Mouse (Mus musculus): ENCODE measurements at regions not wholly inside any gene's neighbourhood (a gene's known extent, or its start where the extent isn't known, plus 50 kb on each side); places are given as distances from the start of the nearest gene placed in this dataset.
"Not testable (repeated sequence)": the region's sequence is repeated elsewhere in the genome, so short reads cannot be mapped to it uniquely, and the experiment has no call there.

- Histone ChIP-seq H3K4me1 (ENCODE audit: insufficient read depth, low read length) (no peaks in the 10 kb centered on the region), H3K4me2 (ENCODE audit: low read depth, low read length, poor library complexity, severe bottlenecking) (no peak overlapping the region), H3K9ac (replicated peaks; ENCODE audit: low read length, poor library complexity, severe bottlenecking) (no peak overlapping the region), H3K36me3 (ENCODE audit: insufficient read depth, low read length) (no peaks in the 10 kb centered on the region), H3K9me3 (ENCODE audit: low read length) (no peaks in the 10 kb centered on the region), H3K4me3 (ENCODE audit: low read depth, low read length) (no peak overlapping the region), H3K27ac (ENCODE audit: low read depth, low read length) (no peak overlapping the region), H3K27me3 (ENCODE audit: insufficient read depth, low read length) (no peaks in the 10 kb centered on the region)
- ATAC-seq (ENCODE audit: low FRiP score) (0 out of 2 replicates have a peak, but pooled peaks have one; percentile 20), DNase-seq (ENCODE audit: low spot score) (no peak)
- 83% methylated on average over 3 of the region's 3 CpGs for WGBS
- no peak for TF ChIP-seq CTCF (IDR thresholded peaks at IDR 0.05)
These were observed 216.8 kb downstream of the Aasdhppt start for GRCm38 (mm10) chr9:4092518-4092917.

GRCm38 (mm10) chr9:4082668-4083067, 226.6 kb downstream of the Aasdhppt start:
- H3K4me3 ChIP-seq (ENCODE audit: low read depth, low read length); H3K9me3 ChIP-seq (ENCODE audit: low read length); DNase-seq (ENCODE audit: low spot score); H3K4me2 ChIP-seq (ENCODE audit: low read depth, low read length, poor library complexity, severe bottlenecking); H3K36me3 ChIP-seq (ENCODE audit: insufficient read depth, low read length); H3K27ac ChIP-seq (ENCODE audit: low read depth, low read length); H3K9ac ChIP-seq (replicated peaks; ENCODE audit: low read length, poor library complexity, severe bottlenecking); ATAC-seq (ENCODE audit: low FRiP score); H3K4me1 ChIP-seq (ENCODE audit: insufficient read depth, low read length); H3K27me3 ChIP-seq (ENCODE audit: insufficient read depth, low read length): not testable (repeated sequence)
- WGBS = 40% methylated on average over 4 of the region's 4 CpGs

DNA sequence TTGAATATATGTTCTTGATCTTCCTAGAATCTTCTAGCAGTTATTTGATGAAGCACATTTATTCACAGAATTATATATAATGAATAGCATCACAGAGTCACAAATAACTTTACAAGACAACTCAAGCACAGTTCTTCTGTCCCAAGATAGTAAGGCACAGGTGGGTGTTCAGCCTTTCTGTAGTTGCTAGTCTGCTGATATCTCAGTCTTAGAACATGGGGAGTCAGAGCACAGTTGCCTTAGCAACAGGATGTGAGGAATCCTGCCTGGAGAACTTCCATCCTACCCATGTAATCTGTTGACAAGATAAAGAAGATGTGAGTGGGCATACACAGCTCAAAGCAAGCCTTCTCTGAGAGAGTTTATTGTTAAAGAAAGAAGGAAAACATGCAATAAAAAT, 248.2 kb downstream of the Aasdhppt start:
- Histone ChIP-seq H3K4me2 (ENCODE audit: low read depth, low read length, poor library complexity, severe bottlenecking) (no peak overlapping the region), H3K9me3 (ENCODE audit: low read length) (no peaks in the 10 kb centered on the region), H3K4me1 (ENCODE audit: insufficient read depth, low read length) (no peaks in the 10 kb centered on the region), H3K27ac (ENCODE audit: low read depth, low read length) (no peak overlapping the region), H3K27me3 (ENCODE audit: insufficient read depth, low read length) (no peaks in the 10 kb centered on the region), H3K36me3 (ENCODE audit: insufficient read depth, low read length) (no peaks in the 10 kb centered on the region), H3K4me3 (ENCODE audit: low read depth, low read length) (no peak overlapping the region), H3K9ac (replicated peaks; ENCODE audit: low read length, poor library complexity, severe bottlenecking) (no peak overlapping the region)
- no peak for TF ChIP-seq CTCF (IDR thresholded peaks at IDR 0.05)
- ATAC-seq (ENCODE audit: low FRiP score) (no peak), DNase-seq (ENCODE audit: low spot score) (no peak)

DNA sequence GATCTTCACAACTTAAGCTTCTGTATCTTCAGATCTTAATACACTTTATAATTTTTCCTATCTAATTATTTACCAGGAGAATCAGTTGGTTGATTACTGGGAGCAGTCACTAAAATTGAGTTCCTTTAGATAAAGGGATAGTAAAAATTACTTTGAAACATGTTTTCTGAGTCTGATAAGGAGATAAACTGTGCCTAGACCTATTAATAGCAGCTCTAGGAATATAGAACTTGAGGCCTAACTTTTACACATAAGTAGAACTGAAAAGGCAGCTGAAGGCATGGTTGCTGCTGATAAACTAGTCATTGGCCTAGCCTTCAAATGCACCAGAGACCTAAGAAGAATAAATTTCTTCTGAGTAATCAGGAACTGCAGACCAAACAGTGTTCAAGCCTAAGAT, 260.5 kb downstream of the Aasdhppt start:
- H3K9me3 ChIP-seq (ENCODE audit: low read length) = no peaks in the 10 kb centered on the region
- ATAC-seq (ENCODE audit: low FRiP score) (no peak), DNase-seq (ENCODE audit: low spot score) (no peak)
- no peak overlapping the region for H3K27ac ChIP-seq (ENCODE audit: low read depth, low read length)
- no peaks in the 10 kb centered on the region for H3K4me1 ChIP-seq (ENCODE audit: insufficient read depth, low read length)
- H3K4me3 ChIP-seq (ENCODE audit: low read depth, low read length) = no peak overlapping the region
- no peak overlapping the region for H3K4me2 ChIP-seq (ENCODE audit: low read depth, low read length, poor library complexity, severe bottlenecking)
- H3K27me3 ChIP-seq (ENCODE audit: insufficient read depth, low read length) = no peaks in the 10 kb centered on the region
- no peak overlapping the region for H3K9ac ChIP-seq (replicated peaks; ENCODE audit: low read length, poor library complexity, severe bottlenecking)
- TF ChIP-seq CTCF (IDR thresholded peaks at IDR 0.05) = no peak
- no peaks in the 10 kb centered on the region for H3K36me3 ChIP-seq (ENCODE audit: insufficient read depth, low read length)

DNA sequence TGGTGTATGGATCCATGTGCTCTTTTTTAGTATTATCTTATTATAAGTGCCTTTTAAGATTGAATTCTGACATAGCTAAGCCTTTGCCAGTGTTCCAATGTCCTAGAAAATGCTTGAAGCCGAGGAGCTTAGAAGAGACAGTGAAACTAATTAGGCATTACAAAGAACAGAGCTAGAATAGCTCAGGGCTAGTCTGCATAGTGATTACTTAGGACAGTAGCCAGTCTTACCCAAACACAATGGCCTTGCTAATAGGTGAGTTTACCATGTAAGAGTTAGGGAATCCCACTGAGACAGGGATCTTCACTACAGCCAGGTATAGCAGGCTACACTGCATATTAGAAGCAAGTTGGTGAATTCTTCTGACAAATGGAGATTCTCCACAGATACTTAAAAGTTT, 261.6 kb downstream of the Aasdhppt start:
- not testable (repeated sequence) for H3K4me3 ChIP-seq (ENCODE audit: low read depth, low read length); H3K4me2 ChIP-seq (ENCODE audit: low read depth, low read length, poor library complexity, severe bottlenecking); H3K9ac ChIP-seq (replicated peaks; ENCODE audit: low read length, poor library complexity, severe bottlenecking); H3K27me3 ChIP-seq (ENCODE audit: insufficient read depth, low read length); ATAC-seq (ENCODE audit: low FRiP score); H3K4me1 ChIP-seq (ENCODE audit: insufficient read depth, low read length); DNase-seq (ENCODE audit: low spot score); H3K27ac ChIP-seq (ENCODE audit: low read depth, low read length); H3K9me3 ChIP-seq (ENCODE audit: low read length); H3K36me3 ChIP-seq (ENCODE audit: insufficient read depth, low read length)
- WGBS = 10% methylated on average over 1 of the region's 1 CpGs

- 87% methylated on average over 1 of the region's 1 CpGs for WGBS
- H3K4me1 ChIP-seq (ENCODE audit: insufficient read depth, low read length) = no peaks in the 10 kb centered on the region
- no peaks in the 10 kb centered on the region for H3K36me3 ChIP-seq (ENCODE audit: insufficient read depth, low read length)
- no peak for TF ChIP-seq CTCF (IDR thresholded peaks at IDR 0.05)
- ATAC-seq (ENCODE audit: low FRiP score) (no peak), DNase-seq (ENCODE audit: low spot score) (no peak)
- H3K4me3 ChIP-seq (ENCODE audit: low read depth, low read length) = no peak overlapping the region
- H3K9me3 ChIP-seq (ENCODE audit: low read length) = no peaks in the 10 kb centered on the region
- H3K4me2 ChIP-seq (ENCODE audit: low read depth, low read length, poor library complexity, severe bottlenecking) = no peak overlapping the region
- no peak overlapping the region for H3K27ac ChIP-seq (ENCODE audit: low read depth, low read length)
- H3K27me3 ChIP-seq (ENCODE audit: insufficient read depth, low read length) = no peaks in the 10 kb centered on the region
- no peak overlapping the region for H3K9ac ChIP-seq (replicated peaks; ENCODE audit: low read length, poor library complexity, severe bottlenecking)
These were observed 268.2 kb downstream of the Aasdhppt start for GRCm38 (mm10) chr9:4040871-4041665.

DNA sequence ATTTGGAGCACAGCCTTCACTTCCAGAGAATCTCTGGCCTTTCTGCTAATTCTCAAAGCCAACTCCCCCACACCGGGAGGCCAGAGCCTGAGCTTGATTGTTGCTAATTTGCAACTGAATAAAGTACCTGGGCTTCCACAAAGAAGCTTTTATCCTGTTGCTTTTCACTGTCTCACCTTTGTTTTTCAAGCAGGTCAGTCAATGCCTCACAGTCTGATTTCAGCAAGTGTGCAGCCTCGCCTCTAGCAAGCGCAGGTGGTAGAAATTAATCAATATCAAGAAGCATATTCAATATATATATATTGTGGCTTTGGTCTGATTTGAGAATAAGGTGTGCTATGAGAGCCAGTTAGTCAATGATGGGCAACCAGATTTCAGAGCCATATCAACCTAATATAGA, 282.1 kb downstream of the Aasdhppt start:
- H3K4me2 ChIP-seq (ENCODE audit: low read depth, low read length, poor library complexity, severe bottlenecking); ATAC-seq (ENCODE audit: low FRiP score); H3K9me3 ChIP-seq (ENCODE audit: low read length); H3K4me3 ChIP-seq (ENCODE audit: low read depth, low read length); H3K9ac ChIP-seq (replicated peaks; ENCODE audit: low read length, poor library complexity, severe bottlenecking); H3K27me3 ChIP-seq (ENCODE audit: insufficient read depth, low read length); H3K4me1 ChIP-seq (ENCODE audit: insufficient read depth, low read length); H3K36me3 ChIP-seq (ENCODE audit: insufficient read depth, low read length); H3K27ac ChIP-seq (ENCODE audit: low read depth, low read length); DNase-seq (ENCODE audit: low spot score): not testable (repeated sequence)
- WGBS = 81% methylated on average over 3 of the region's 3 CpGs
